Mouse (Mus musculus) kidney, embryonic 16.5 days (tissue): ENCODE results near the gene Capn9. TPM values are rescaled to one million over a fixed set of nuclear protein-coding genes. Genes with fewer than 3 reads are reported as not detected.

Experiments
- ATAC-seq: fragments of 200-750 bp; cut with Nextera tagmentation; 2 replicates; pipeline ENCODE4 v1.8.0; 2017; ENCODE audit warnings: moderate TSS enrichment; ENCODE audit not compliant: low FRiP score, low TSS enrichment
- H3K27ac ChIP-seq: fragments of 300-500 bp; sonication (generic); 2 replicates; pipeline ENCODE4 v1.5.1; 2014; ENCODE audit warnings: low read length
- H3K27me3 ChIP-seq: fragments of 300-500 bp; sonication (generic); 2 replicates; pipeline ENCODE4 v1.6.1; 2014; ENCODE audit warnings: low read length, control low read depth, mixed read lengths; ENCODE audit not compliant: insufficient read depth
- H3K36me3 ChIP-seq: fragments of 300-500 bp; sonication (generic); 2 replicates; pipeline ENCODE4 v1.6.1; 2014; ENCODE audit warnings: low read length, control low read depth, mixed read lengths; ENCODE audit not compliant: insufficient read depth
- H3K4me1 ChIP-seq: fragments of 300-500 bp; sonication (generic); 2 replicates; pipeline ENCODE4 v1.6.1; 2014; ENCODE audit warnings: low read length, control low read depth, mixed read lengths; ENCODE audit not compliant: insufficient read depth
- H3K4me2 ChIP-seq: fragments of 300-500 bp; sonication (generic); replicated peaks from 2 replicates; pipeline ENCODE4 v1.6.1; 2014; ENCODE audit warnings: low read depth, low read length
- H3K4me3 ChIP-seq: fragments of 300-500 bp; sonication (generic); 2 replicates; pipeline ENCODE4 v1.5.1; 2014; ENCODE audit warnings: mild to moderate bottlenecking, low read length
- H3K9ac ChIP-seq: fragments of 300-500 bp; sonication (generic); replicated peaks from 2 replicates; pipeline ENCODE4 v1.6.1; 2014; ENCODE audit warnings: low read length
- H3K9me3 ChIP-seq: fragments of 300-500 bp; sonication (generic); 2 replicates; pipeline ENCODE4 v1.6.1; 2016; ENCODE audit warnings: low read length, control low read depth
- WGBS: fragments of 180-500 bp; shearing (Covaris S2); extraction: QIAGEN DNeasy Blood & Tissue Kit; methylation state at CpG from one replicate; pipeline ENCODE4 v1.1.7; 2014; 5-methylcytosine and 5-hydroxymethylcytosine counted together
- polyA plus RNA-seq: library from polyadenylated mRNA; unstranded; fragments of >200 nt; fragmentation: Nextera tagmentation; extraction: Ambion mirVana; gene quantifications from 2 replicates; pipeline ENCODE4 v1.2.1, GENCODE M21; 2015

Capn9 gene
- not detected in 2 replicates for polyA plus RNA-seq

DNA sequence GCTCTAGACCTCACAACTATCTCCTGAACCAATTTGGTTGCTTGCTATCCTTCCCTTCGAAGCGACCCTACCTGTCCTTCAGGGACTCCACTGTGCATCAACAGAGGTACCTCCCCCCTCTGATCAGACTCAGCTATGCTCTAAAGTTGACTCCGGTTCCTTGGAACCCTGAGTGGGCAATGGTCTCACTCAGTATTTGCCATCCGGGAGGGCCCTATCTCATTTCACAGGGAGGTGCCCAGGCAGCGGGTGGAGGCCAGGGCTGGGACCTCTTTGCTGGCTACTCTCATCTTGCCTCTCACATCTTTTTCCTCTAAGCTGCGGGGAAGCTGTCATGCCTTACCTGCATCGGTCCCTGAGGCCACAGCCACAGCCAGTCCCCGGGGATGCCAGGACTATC is at the start of gene Capn9:
Gene Capn9, plus strand, starts transcription at position 301 of the 400 bp plus-strand sequence.
- no peak within 1 kb of the TSS for H3K27ac ChIP-seq
- no peak within 1 kb of the TSS for H3K4me2 ChIP-seq
- H3K4me3 ChIP-seq = no peak within 1 kb of the TSS
- WGBS = 81% methylated on average over 8 of the region's 8 CpGs
- H3K4me1 ChIP-seq = no peaks in the 10 kb centered on the region
- H3K9me3 ChIP-seq = 0 out of 2 replicates have a peak, but pooled peaks cover 2% of the 10 kb centered on the region
- H3K36me3 ChIP-seq = no peaks in the 10 kb centered on the region
- no peak for ATAC-seq
- H3K9ac ChIP-seq = no peak within 1 kb of the TSS
- H3K27me3 ChIP-seq = no peaks in the 10 kb centered on the region

DNA sequence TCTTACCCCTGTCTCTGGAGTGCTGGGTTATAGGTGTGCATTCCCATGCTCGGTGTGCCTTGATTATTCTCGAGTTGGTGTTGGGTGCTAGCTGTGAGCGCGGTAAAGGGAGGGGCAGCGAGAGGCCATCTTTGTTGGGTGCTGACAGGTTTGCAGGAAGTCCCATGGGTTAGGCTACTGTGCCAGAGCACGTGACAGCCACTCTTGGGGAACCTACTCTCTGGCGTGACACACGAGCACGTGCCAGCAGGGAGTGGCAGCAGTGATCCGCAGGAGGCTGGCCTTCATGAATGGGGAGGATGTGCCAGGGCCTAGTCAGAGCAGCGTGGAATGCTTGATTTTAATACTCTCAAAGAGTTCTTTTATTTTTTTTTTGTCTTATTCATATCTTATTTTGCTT is 49.6 kb upstream of the Capn9 start:
- Histone ChIP-seq H3K27ac (no peak overlapping the region), H3K27me3 (no peaks in the 10 kb centered on the region), H3K9me3 (no peaks in the 10 kb centered on the region), H3K4me2 (no peak overlapping the region), H3K4me1 (peaks cover 10% of the 10 kb centered on the region), H3K36me3 (peaks cover 29% of the 10 kb centered on the region), H3K9ac (no peak overlapping the region), H3K4me3 (no peak overlapping the region)
- no peak for ATAC-seq
- WGBS = 95% methylated on average over 11 of the region's 11 CpGs

- ATAC-seq = no peak
- H3K9me3 ChIP-seq = no peaks in the 10 kb centered on the region
- H3K36me3 ChIP-seq = peaks cover 45% of the 10 kb centered on the region
Observed at GRCm38 (mm10) chr8:124530076-124530475, 45.8 kb upstream of the Capn9 start.

GRCm38 (mm10) chr8:124530556-124530955 is 45.4 kb upstream of the Capn9 start:
- 88% methylated on average over 7 of the region's 7 CpGs for WGBS
- H3K36me3 ChIP-seq = peaks cover 48% of the 10 kb centered on the region
- no peak for ATAC-seq
- no peak overlapping the region for H3K4me3 ChIP-seq
- H3K4me2 ChIP-seq = no peak overlapping the region
- H3K9me3 ChIP-seq = no peaks in the 10 kb centered on the region
- no peaks in the 10 kb centered on the region for H3K4me1 ChIP-seq
- H3K9ac ChIP-seq = no peak overlapping the region
- H3K27me3 ChIP-seq = no peaks in the 10 kb centered on the region
- no peak overlapping the region for H3K27ac ChIP-seq

More at GRCm38 (mm10) chr8:124530076-124530475, 45.8 kb upstream of the Capn9 start:
- Histone ChIP-seq H3K4me1 (no peaks in the 10 kb centered on the region), H3K9ac (no peak overlapping the region), H3K4me3 (no peak overlapping the region), H3K4me2 (no peak overlapping the region), H3K27me3 (no peaks in the 10 kb centered on the region), H3K27ac (no peak overlapping the region)
- 90% methylated on average over 14 of the region's 14 CpGs for WGBS

GRCm38 (mm10) chr8:124530996-124531395 is 44.9 kb upstream of the Capn9 start:
- no peak overlapping the region for H3K4me3 ChIP-seq
- H3K4me2 ChIP-seq = no peak overlapping the region
- H3K9me3 ChIP-seq = no peaks in the 10 kb centered on the region
- ATAC-seq = no peak
- H3K9ac ChIP-seq = no peak overlapping the region
- no peaks in the 10 kb centered on the region for H3K4me1 ChIP-seq
- H3K27me3 ChIP-seq = no peaks in the 10 kb centered on the region
- no peak overlapping the region for H3K27ac ChIP-seq
- H3K36me3 ChIP-seq = peaks cover 48% of the 10 kb centered on the region
- 72% methylated on average over 4 of the region's 4 CpGs for WGBS

DNA sequence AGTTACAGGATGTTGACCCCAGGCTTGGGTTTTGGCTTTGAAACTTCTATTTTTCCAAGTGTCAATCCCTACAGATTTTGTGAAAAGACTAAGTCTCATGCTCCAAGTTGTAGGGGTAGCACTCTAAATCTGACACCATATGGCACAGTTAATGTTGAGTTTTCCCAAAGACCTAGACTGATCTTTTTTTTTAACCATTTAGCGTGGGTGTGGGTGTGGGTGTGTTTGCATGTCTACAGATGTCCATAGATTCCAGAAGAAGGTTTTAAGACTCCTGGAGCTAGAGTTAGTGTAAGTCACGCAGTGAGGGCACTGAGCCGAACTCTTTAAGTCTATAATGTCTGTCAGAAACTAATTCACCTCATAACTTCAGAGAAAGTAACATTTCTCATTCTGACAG is 43.3 kb upstream of the Capn9 start:
- Histone ChIP-seq H3K27ac (no peak overlapping the region), H3K4me3 (no peak overlapping the region), H3K9ac (no peak overlapping the region), H3K27me3 (no peaks in the 10 kb centered on the region), H3K36me3 (peaks cover 45% of the 10 kb centered on the region), H3K4me2 (no peak overlapping the region), H3K4me1 (no peaks in the 10 kb centered on the region), H3K9me3 (no peaks in the 10 kb centered on the region)
- ATAC-seq = no peak
- 87% methylated on average over 3 of the region's 3 CpGs for WGBS

DNA sequence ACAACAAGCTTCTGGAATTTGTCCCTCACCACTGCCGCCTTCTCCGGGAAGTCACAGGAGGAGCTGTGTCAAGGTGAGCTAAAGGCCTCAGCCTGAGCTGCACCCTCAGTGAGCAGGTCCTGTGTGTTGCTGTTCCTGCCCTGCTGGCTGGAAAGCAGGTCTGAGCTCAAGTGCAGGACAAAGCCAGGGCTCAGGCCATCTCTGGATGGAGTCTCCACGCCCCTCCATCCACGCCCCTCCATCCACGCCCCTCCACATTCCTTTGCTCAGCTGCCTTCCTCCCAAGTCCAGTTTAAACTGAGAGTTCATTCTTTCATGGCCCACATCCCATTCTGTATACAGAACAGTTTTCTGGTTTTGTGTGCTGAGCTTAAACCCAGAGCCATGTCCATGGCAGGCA is 40.5 kb upstream of the Capn9 start:
- Histone ChIP-seq H3K4me3 (no peak overlapping the region), H3K9me3 (no peaks in the 10 kb centered on the region), H3K9ac (no peak overlapping the region), H3K27ac (no peak overlapping the region), H3K27me3 (no peaks in the 10 kb centered on the region), H3K36me3 (peaks cover 55% of the 10 kb centered on the region), H3K4me2 (no peak overlapping the region), H3K4me1 (no peaks in the 10 kb centered on the region)
- WGBS = 94% methylated on average over 5 of the region's 5 CpGs
- no peak for ATAC-seq

DNA sequence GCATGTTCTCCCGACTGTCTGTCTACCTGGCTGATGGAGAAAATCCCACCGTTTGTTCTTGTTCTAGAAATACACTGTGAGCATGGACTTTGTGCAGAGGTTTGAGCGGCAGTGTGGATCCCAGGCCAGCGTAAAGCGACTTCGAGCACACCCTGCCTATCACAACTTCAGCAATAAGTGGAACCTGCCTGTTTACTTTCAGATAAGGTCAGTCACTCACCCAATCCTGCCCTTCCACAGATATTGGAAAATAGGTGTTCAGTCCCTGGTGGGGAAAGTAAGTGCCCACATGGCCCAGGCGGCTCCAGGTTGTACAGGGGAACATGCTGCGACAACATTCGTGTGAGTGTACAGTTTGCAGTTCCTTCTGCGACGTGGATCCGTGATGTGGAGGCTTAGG is 35.0 kb upstream of the Capn9 start:
- ATAC-seq = no peak
- Histone ChIP-seq H3K27me3 (no peaks in the 10 kb centered on the region), H3K9me3 (no peaks in the 10 kb centered on the region), H3K4me2 (no peak overlapping the region), H3K27ac (no peak overlapping the region), H3K4me3 (no peak overlapping the region), H3K9ac (no peak overlapping the region), H3K36me3 (peaks cover 77% of the 10 kb centered on the region), H3K4me1 (no peaks in the 10 kb centered on the region)
- WGBS = 95% methylated on average over 12 of the region's 12 CpGs

GRCm38 (mm10) chr8:124542001-124542400 is 33.9 kb upstream of the Capn9 start:
- Histone ChIP-seq H3K4me1 (no peaks in the 10 kb centered on the region), H3K4me2 (no peak overlapping the region), H3K9me3 (no peaks in the 10 kb centered on the region), H3K9ac (no peak overlapping the region), H3K27me3 (no peaks in the 10 kb centered on the region), H3K27ac (no peak overlapping the region), H3K4me3 (no peak overlapping the region), H3K36me3 (peaks cover 81% of the 10 kb centered on the region)
- WGBS = 97% methylated on average over 4 of the region's 4 CpGs
- ATAC-seq = no peak

GRCm38 (mm10) chr8:124543272-124543671 is 32.6 kb upstream of the Capn9 start:
- Histone ChIP-seq H3K27me3 (no peaks in the 10 kb centered on the region), H3K36me3 (peaks cover 79% of the 10 kb centered on the region), H3K9ac (no peak overlapping the region), H3K27ac (no peak overlapping the region), H3K4me2 (no peak overlapping the region), H3K9me3 (no peaks in the 10 kb centered on the region), H3K4me1 (no peaks in the 10 kb centered on the region), H3K4me3 (no peak overlapping the region)
- ATAC-seq = no peak
- WGBS = 93% methylated on average over 5 of the region's 5 CpGs
